Mouse (Mus musculus) liver, postnatal 0 days (tissue): ENCODE results near the gene Pou5f1.

Experiments
- CTCF ChIP-seq: sonication (generic); IDR thresholded peaks from 2 replicates; pipeline ENCODE4 v1.5.1; 2016; ENCODE audit warnings: antibody characterized with exemption, low read depth
- EP300 ChIP-seq: IDR thresholded peaks from 2 replicates; pipeline ENCODE4 v1.6.1; 2016; ENCODE audit warnings: antibody characterized with exemption, low read depth, mild to moderate bottlenecking

DNA sequence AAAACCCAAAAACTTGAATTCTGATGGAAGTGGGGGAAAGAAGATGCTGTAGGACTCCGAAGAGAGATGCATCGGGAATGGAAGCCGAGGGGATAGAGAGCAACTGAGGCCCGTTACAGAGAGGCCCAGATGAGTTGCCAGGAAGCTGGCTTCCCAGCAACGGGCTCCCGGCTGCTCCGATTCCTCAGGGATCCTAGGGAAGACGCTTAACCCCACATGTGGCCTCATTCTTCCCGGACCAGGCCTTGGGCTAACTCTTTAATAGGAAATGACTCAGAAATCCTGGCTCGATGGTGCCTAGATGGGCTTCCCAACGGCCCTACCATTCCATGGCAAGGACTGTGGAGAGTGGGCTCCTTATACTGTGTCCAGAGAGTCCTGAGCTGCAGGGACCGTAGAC lies 11.7 kb downstream of the Pou5f1 start:
- no peak for TF ChIP-seq CTCF
- no peak for TF ChIP-seq EP300
